Mouse (Mus musculus) frontal cortex, postnatal 14 days (tissue): ENCODE data around the gene Pam.
"Not testable (repeated sequence)": the region's sequence is repeated elsewhere in the genome, so short reads cannot be mapped to it uniquely, and the experiment has no call there.

Source experiments
- DNase-seq, 2 experiments: peaks; one replicate each; pipeline ENCODE4 v3.0.0; 2022; ENCODE audit warnings: low spot score in 2 of 2

Gene Pam

DNA sequence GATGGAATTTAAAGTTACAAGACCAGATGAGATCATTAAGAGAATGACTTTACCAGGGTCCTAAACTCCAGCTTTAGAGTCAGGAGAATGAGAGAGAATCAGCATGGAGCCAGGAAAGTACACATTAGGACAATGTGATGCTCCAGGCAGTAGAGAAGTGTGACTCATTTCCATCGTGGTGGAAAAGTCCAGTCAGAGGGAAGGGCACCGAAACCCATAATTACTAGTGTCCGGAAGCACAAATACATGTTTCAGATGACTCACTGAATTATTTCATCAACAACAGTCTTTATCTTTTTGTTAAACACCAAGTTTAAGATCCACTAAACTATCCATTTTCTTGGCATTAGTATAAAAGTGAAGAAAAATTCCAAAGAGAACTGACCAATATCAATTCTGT, 57.2 kb downstream of the Pam start:
- DNase-seq, result no peak

- no peak for DNase-seq
Observed at GRCm38 (mm10) chr1:98035736-98036135, 59.7 kb downstream of the Pam start.

GRCm38 (mm10) chr1:98031802-98032201, 63.6 kb downstream of the Pam start:
- peak; percentile 49 to 72 for DNase-seq

DNA sequence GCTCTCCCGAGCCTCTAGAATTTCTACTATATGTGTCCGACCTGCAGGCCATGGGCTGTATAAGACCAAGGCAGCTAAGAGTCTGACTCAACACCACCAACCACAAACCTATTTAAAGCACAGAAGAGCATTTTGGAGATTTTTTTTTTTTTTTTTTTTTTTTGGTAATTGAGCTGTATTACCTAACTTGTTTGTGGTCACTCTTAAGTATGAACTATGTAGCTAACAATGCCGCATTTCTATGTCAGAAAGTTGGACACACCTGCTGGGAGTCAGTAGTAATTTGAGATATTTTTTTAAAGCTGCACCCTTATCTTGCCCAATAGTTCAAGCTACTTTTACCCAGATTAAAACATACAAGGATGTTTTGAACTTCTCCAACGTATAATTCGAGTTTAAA, 66.4 kb downstream of the Pam start:
- DNase-seq, result no peak

- no peak for DNase-seq
Observed at GRCm38 (mm10) chr1:98028468-98028867, 67.0 kb downstream of the Pam start.

GRCm38 (mm10) chr1:98027959-98028358, 67.5 kb downstream of the Pam start:
- DNase-seq, result no peak

GRCm38 (mm10) chr1:98025924-98026640, 69.4 kb downstream of the Pam start:
- DNase-seq, result no peak

- DNase-seq, result no peak
Observed at GRCm38 (mm10) chr1:98023866-98024265, 71.6 kb downstream of the Pam start.

- DNase-seq, result no peak
Observed at GRCm38 (mm10) chr1:98018987-98019386, 76.5 kb downstream of the Pam start.

DNA sequence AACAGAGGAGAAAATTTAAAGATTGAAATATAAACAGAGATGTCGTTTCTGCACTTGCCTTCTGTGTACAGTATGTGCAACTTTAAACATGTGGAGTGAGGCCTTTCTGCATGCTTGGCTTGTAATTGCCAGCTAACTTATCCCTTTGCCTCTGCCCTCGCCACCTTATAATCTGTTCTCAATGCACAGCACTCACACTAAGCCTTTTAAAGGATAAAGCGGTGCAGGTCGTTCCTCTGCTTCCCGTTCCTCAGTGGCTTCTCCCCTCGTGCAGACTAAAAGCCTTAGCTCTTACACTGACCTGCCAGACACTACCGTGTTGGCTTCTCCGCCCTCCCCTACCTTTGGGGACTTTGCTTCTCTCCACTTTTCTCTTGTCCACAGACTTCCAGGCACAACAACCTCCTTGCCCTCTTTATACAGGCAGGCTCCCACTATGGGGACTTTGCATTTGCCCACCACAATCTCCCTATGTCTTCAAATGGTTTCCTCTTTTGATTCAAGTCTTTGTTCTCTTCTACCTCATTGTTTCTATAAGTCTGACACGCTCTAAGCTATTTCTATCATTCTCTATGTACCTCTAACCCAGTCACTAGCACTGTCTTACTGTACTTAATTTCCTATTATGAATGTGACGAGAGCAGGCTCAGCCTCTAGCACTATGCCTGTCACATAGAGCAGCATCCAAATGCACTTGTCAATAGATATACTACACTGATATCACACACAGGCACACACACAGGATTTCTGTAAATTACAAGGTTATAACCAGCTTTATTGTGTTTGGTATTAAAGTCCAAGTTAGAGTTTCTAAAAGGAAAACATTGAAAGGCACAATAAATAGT, 79.2 kb downstream of the Pam start:
- no peak for DNase-seq

DNA sequence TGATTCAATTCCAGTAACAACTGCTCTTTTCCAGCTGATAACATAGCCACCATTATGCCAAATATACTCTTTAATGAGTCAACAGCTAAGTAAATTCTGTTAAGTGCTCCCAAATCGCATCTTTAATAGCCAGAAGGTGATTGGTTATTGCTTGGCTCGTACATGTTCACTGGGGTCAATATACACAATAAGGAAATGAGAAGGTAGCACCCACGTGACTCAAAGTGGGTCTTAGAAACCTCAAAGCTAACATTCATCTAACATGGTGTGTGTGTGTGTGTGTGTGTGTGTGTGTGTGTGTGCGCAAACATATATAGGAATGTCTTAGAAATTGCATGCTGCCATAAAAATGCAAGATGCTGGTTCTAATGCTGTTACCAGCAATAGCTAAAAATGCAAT, 79.9 kb downstream of the Pam start:
- DNase-seq, result no peak

GRCm38 (mm10) chr1:98002561-98003425, 92.7 kb downstream of the Pam start:
- peak; percentile 44 to 51 for DNase-seq

- DNase-seq, result no peak
Observed at GRCm38 (mm10) chr1:97999465-97999864, 96.0 kb downstream of the Pam start.

DNA sequence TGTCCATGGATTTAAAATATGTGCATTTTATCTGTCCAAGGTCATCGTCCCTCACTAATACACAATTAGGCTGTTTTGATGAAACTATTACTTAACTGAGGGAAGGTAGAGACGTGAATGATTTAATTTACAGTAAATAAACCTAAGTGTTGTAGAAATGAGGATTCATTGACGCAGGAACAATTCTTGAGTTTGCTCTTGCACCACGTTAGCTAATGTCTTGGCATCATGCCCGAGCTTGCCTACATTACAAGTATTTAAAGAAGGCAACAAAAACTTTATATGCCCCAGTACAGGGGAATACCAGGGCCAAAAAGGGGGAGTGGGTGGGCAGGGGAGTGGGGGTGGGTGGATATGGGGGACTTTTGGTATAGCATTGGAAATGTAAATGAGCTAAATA, 96.5 kb downstream of the Pam start:
- DNase-seq, result not testable (repeated sequence)

- no peak for DNase-seq
Observed at GRCm38 (mm10) chr1:97997088-97997487, 98.4 kb downstream of the Pam start.

DNA sequence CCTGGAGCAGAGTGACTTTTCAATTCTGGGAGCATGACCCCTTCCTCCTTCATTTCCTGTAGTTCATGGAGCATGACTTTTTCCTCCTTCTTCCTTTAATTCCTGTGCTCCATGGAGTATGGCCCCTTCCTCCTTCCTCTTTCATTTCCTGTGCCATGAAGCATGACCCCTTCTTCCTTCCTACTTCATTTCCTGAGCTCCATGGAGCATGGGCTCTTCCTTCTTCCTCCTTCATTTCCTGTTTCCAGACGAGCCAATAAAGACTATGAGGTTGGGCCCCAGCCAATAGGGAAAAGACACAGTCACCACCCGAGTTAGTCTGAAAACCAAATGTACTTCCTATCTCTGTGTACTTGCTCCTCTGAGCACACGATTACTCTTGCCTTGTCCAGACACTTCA, 103.5 kb downstream of the Pam start:
- DNase-seq, result no peak

- DNase-seq, result no peak
Observed at GRCm38 (mm10) chr1:97983189-97983588, 112.3 kb downstream of the Pam start.

- no peak for DNase-seq
Observed at GRCm38 (mm10) chr1:97979422-97979821, 116.0 kb downstream of the Pam start.

DNA sequence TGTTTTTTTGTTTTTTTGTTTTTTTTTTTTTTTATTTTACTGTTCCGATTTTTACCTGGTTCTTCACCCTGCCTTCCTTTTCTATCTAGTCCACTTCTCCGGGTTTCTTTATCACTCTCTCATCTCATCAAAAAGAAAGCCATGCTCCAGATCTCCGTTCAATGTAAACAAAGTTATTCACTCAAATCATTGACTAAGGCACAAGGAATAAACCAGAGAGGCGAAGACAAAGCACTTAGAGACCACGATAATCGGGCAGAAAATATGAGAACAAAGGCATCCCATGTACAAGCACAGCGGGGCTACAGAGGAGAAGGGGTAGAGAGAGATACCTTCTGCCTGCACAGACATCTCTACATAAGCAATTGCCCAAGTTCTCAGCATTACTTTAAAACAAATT, 117.9 kb downstream of the Pam start:
- no peak for DNase-seq

GRCm38 (mm10) chr1:97976873-97977473, 118.5 kb downstream of the Pam start:
- DNase-seq, result peak; percentile 20 to 43

DNA sequence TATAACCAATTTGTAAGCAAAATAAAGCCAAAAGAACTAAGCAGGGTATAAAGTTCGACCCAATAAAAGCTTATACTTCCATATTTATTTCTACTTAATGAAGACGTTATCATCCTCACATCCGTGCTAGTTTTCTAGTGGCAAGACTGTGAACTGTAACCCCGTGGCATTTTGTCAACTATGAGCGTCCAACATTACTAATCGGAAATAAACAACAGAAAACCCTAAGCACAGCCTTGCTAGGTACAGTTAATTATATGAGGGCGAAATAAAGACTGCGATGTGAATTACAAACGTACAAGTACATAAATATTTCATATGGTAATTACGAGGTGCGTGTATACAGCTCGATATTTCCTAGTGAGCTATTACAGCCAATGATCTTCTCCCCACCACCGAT, 119.4 kb downstream of the Pam start:
- no peak for DNase-seq

- no peak for DNase-seq
Observed at GRCm38 (mm10) chr1:97974968-97975367, 120.5 kb downstream of the Pam start.
